Mouse (Mus musculus) neural tube, embryonic 13.5 days (tissue): Measurements from ENCODE around the gene Vps35l. TPM values are rescaled to one million over a fixed set of nuclear protein-coding genes. Genes with fewer than 3 reads are reported as not detected.

ENCODE experiments used
- ATAC-seq: fragments of 200-750 bp; cut with Nextera tagmentation; 2 replicates; pipeline ENCODE4 v1.8.0; 2017; ENCODE audit warnings: low read depth, mild to moderate bottlenecking, moderate TSS enrichment, moderate library complexity
- H3K27ac ChIP-seq: fragments of 300-500 bp; sonication (generic); replicated peaks from 2 replicates; pipeline ENCODE4 v1.5.1; 2015; ENCODE audit warnings: moderate library complexity, mild to moderate bottlenecking, inconsistent platforms
- H3K27me3 ChIP-seq: fragments of 300-500 bp; sonication (generic); 2 replicates; pipeline ENCODE4 v1.6.1; 2015; ENCODE audit warnings: mild to moderate bottlenecking, inconsistent platforms
- H3K36me3 ChIP-seq: fragments of 300-500 bp; sonication (generic); 2 replicates; pipeline ENCODE4 v1.6.1; 2015; ENCODE audit warnings: mild to moderate bottlenecking, inconsistent platforms
- H3K4me1 ChIP-seq: fragments of 300-500 bp; sonication (generic); replicated peaks from 2 replicates; pipeline ENCODE4 v1.6.1; 2015; ENCODE audit warnings: inconsistent platforms
- H3K4me2 ChIP-seq: fragments of 300-500 bp; sonication (generic); 2 replicates; pipeline ENCODE4 v1.6.1; 2015; ENCODE audit warnings: inconsistent platforms, mild to moderate bottlenecking, moderate library complexity
- H3K4me3 ChIP-seq: fragments of 300-500 bp; sonication (generic); 2 replicates; pipeline ENCODE4 v1.5.1; 2015; ENCODE audit warnings: mild to moderate bottlenecking, inconsistent platforms
- H3K9ac ChIP-seq: fragments of 300-500 bp; sonication (generic); 2 replicates; pipeline ENCODE4 v1.6.1; 2015; ENCODE audit warnings: moderate library complexity, mild to moderate bottlenecking, inconsistent platforms
- H3K9me3 ChIP-seq: fragments of 300-500 bp; sonication (generic); 2 replicates; pipeline ENCODE4 v1.6.1; 2016; ENCODE audit warnings: inconsistent platforms
- WGBS: fragments of 180-500 bp; shearing (Covaris S2); methylation state at CpG from one replicate; pipeline ENCODE4 v1.1.7; 2015; 5-methylcytosine and 5-hydroxymethylcytosine counted together
- polyA plus RNA-seq: library from polyadenylated mRNA; unstranded; fragments of >200 nt; fragmentation: Nextera tagmentation; extraction: Ambion mirVana; gene quantifications from 2 replicates; pipeline ENCODE4 v1.2.1, GENCODE M21; 2015

Gene Vps35l
- polyA plus RNA-seq, 1 experiment from 2014 or later, result 86.8 TPM

- no peak overlapping the region for H3K27ac ChIP-seq
- H3K4me1 ChIP-seq, result peaks cover 20% of the 10 kb centered on the region
- H3K4me2 ChIP-seq, result no peak overlapping the region
- no peaks in the 10 kb centered on the region for H3K27me3 ChIP-seq
- H3K9ac ChIP-seq, result no peak overlapping the region
- ATAC-seq, result no peak
- WGBS, result 86% methylated on average over 4 of the region's 6 CpGs
- peaks cover 36% of the 10 kb centered on the region for H3K36me3 ChIP-seq
- H3K9me3 ChIP-seq, result no peaks in the 10 kb centered on the region
- no peak overlapping the region for H3K4me3 ChIP-seq
Measured at GRCm38 (mm10) chr7:118742278-118742677, 2.3 kb downstream of the Vps35l start.

- Histone ChIP-seq H3K9me3 (no peaks in the 10 kb centered on the region), H3K36me3 (peaks cover 57% of the 10 kb centered on the region), H3K27me3 (no peaks in the 10 kb centered on the region), H3K4me3 (no peak overlapping the region), H3K4me1 (peaks cover 20% of the 10 kb centered on the region), H3K9ac (no peak overlapping the region), H3K27ac (no peak overlapping the region), H3K4me2 (no peak overlapping the region)
- 96% methylated on average over 5 of the region's 5 CpGs for WGBS
- no peak for ATAC-seq
Measured at GRCm38 (mm10) chr7:118744766-118745165, 4.7 kb downstream of the Vps35l start.

GRCm38 (mm10) chr7:118747891-118748672 lies 8.1 kb downstream of the Vps35l start:
- no peak overlapping the region for H3K4me3 ChIP-seq
- H3K9ac ChIP-seq, result no peak overlapping the region
- H3K27me3 ChIP-seq, result no peaks in the 10 kb centered on the region
- peaks cover 89% of the 10 kb centered on the region for H3K36me3 ChIP-seq
- H3K9me3 ChIP-seq, result no peaks in the 10 kb centered on the region
- 85% methylated on average over 12 of the region's 12 CpGs for WGBS
- no peak for ATAC-seq
- no peak overlapping the region for H3K27ac ChIP-seq
- no peaks in the 10 kb centered on the region for H3K4me1 ChIP-seq
- no peak overlapping the region for H3K4me2 ChIP-seq

GRCm38 (mm10) chr7:118749706-118750105 lies 9.7 kb downstream of the Vps35l start:
- no peak for ATAC-seq
- H3K36me3 ChIP-seq, result peaks cover 94% of the 10 kb centered on the region
- H3K27me3 ChIP-seq, result no peaks in the 10 kb centered on the region
- H3K9me3 ChIP-seq, result no peaks in the 10 kb centered on the region
- no peak overlapping the region for H3K4me3 ChIP-seq
- WGBS, result 76% methylated on average over 8 of the region's 8 CpGs
- H3K9ac ChIP-seq, result no peak overlapping the region
- H3K27ac ChIP-seq, result no peak overlapping the region
- no peak overlapping the region for H3K4me2 ChIP-seq
- no peaks in the 10 kb centered on the region for H3K4me1 ChIP-seq

- WGBS, result 88% methylated on average over 7 of the region's 7 CpGs
Measured at GRCm38 (mm10) chr7:118751625-118752024, 11.6 kb downstream of the Vps35l start.

GRCm38 (mm10) chr7:118755756-118756155 lies 15.7 kb downstream of the Vps35l start:
- Histone ChIP-seq H3K4me2 (no peak overlapping the region), H3K36me3 (peaks cover 77% of the 10 kb centered on the region), H3K27ac (no peak overlapping the region), H3K4me3 (no peak overlapping the region), H3K9ac (no peak overlapping the region), H3K4me1 (peaks cover 3% of the 10 kb centered on the region; the same call in 1 of the 2 replicates), H3K9me3 (no peaks in the 10 kb centered on the region), H3K27me3 (no peaks in the 10 kb centered on the region)
- ATAC-seq, result no peak
- 78% methylated on average over 7 of the region's 7 CpGs for WGBS

More at GRCm38 (mm10) chr7:118751625-118752024, 11.6 kb downstream of the Vps35l start:
- Histone ChIP-seq H3K4me1 (no peaks in the 10 kb centered on the region), H3K9me3 (no peaks in the 10 kb centered on the region), H3K9ac (no peak overlapping the region), H3K27me3 (no peaks in the 10 kb centered on the region), H3K4me2 (no peak overlapping the region), H3K4me3 (no peak overlapping the region), H3K36me3 (peaks cover 94% of the 10 kb centered on the region), H3K27ac (no peak overlapping the region)
- no peak for ATAC-seq

- H3K27ac ChIP-seq, result no peak overlapping the region
- H3K4me1 ChIP-seq, result peaks cover 3% of the 10 kb centered on the region; the same call in 1 of the 2 replicates
- no peak overlapping the region for H3K9ac ChIP-seq
- H3K36me3 ChIP-seq, result peaks cover 78% of the 10 kb centered on the region
- WGBS, result 95% methylated on average over 24 of the region's 24 CpGs
- no peak for ATAC-seq
- no peaks in the 10 kb centered on the region for H3K9me3 ChIP-seq
- H3K27me3 ChIP-seq, result no peaks in the 10 kb centered on the region
- H3K4me3 ChIP-seq, result no peak overlapping the region
- H3K4me2 ChIP-seq, result no peak overlapping the region
Measured at GRCm38 (mm10) chr7:118756490-118757265, 16.7 kb downstream of the Vps35l start.

- Histone ChIP-seq H3K36me3 (peaks cover 76% of the 10 kb centered on the region), H3K4me1 (peaks cover 3% of the 10 kb centered on the region; the same call in 1 of the 2 replicates), H3K27ac (no peak overlapping the region), H3K9me3 (no peaks in the 10 kb centered on the region), H3K4me2 (no peak overlapping the region), H3K9ac (no peak overlapping the region), H3K27me3 (no peaks in the 10 kb centered on the region), H3K4me3 (no peak overlapping the region)
- 30% methylated on average over 4 of the region's 4 CpGs for WGBS
- no peak for ATAC-seq
Measured at GRCm38 (mm10) chr7:118758369-118758768, 18.3 kb downstream of the Vps35l start.

GRCm38 (mm10) chr7:118759372-118759771 lies 19.3 kb downstream of the Vps35l start:
- WGBS, result 45% methylated on average over 5 of the region's 5 CpGs
- peaks cover 79% of the 10 kb centered on the region for H3K36me3 ChIP-seq
- ATAC-seq, result no peak

GRCm38 (mm10) chr7:118763939-118764338 lies 23.9 kb downstream of the Vps35l start:
- H3K36me3 ChIP-seq, result peaks cover 62% of the 10 kb centered on the region
- H3K4me1 ChIP-seq, result peaks cover 12% of the 10 kb centered on the region
- H3K27ac ChIP-seq, result no peak overlapping the region
- no peak overlapping the region for H3K9ac ChIP-seq
- no peak overlapping the region for H3K4me3 ChIP-seq
- 92% methylated on average over 11 of the region's 11 CpGs for WGBS
- no peaks in the 10 kb centered on the region for H3K27me3 ChIP-seq
- H3K4me2 ChIP-seq, result no peak overlapping the region
- H3K9me3 ChIP-seq, result no peaks in the 10 kb centered on the region
- ATAC-seq, result no peak

More at GRCm38 (mm10) chr7:118759372-118759771, 19.3 kb downstream of the Vps35l start:
- Histone ChIP-seq H3K4me3 (no peak overlapping the region), H3K27ac (no peak overlapping the region), H3K9me3 (no peaks in the 10 kb centered on the region), H3K27me3 (no peaks in the 10 kb centered on the region), H3K9ac (no peak overlapping the region), H3K4me2 (no peak overlapping the region), H3K4me1 (peaks cover 3% of the 10 kb centered on the region; the same call in 1 of the 2 replicates)

- WGBS, result 86% methylated on average over 14 of the region's 14 CpGs
- peaks cover 56% of the 10 kb centered on the region for H3K36me3 ChIP-seq
Measured at GRCm38 (mm10) chr7:118764725-118765124, 24.7 kb downstream of the Vps35l start.

GRCm38 (mm10) chr7:118765604-118766003 lies 25.6 kb downstream of the Vps35l start:
- Histone ChIP-seq H3K4me1 (peaks cover 9% of the 10 kb centered on the region), H3K27ac (no peak overlapping the region), H3K9ac (no peak overlapping the region), H3K36me3 (peaks cover 49% of the 10 kb centered on the region), H3K9me3 (no peaks in the 10 kb centered on the region), H3K4me3 (no peak overlapping the region), H3K27me3 (no peaks in the 10 kb centered on the region), H3K4me2 (no peak overlapping the region)
- no peak for ATAC-seq
- 74% methylated on average over 8 of the region's 8 CpGs for WGBS

More at GRCm38 (mm10) chr7:118764725-118765124, 24.7 kb downstream of the Vps35l start:
- no peak overlapping the region for H3K9ac ChIP-seq
- no peak overlapping the region for H3K27ac ChIP-seq
- peaks cover 9% of the 10 kb centered on the region for H3K4me1 ChIP-seq
- no peak for ATAC-seq
- H3K4me3 ChIP-seq, result no peak overlapping the region
- no peaks in the 10 kb centered on the region for H3K27me3 ChIP-seq
- H3K9me3 ChIP-seq, result no peaks in the 10 kb centered on the region
- no peak overlapping the region for H3K4me2 ChIP-seq
